Mouse (Mus musculus) MEL (cell line): ENCODE measurements around the gene Gm49366. TPM values are rescaled to one million over a fixed set of nuclear protein-coding genes. Genes with fewer than 3 reads are reported as not detected.
"Not testable (repeated sequence)": the region's sequence is repeated elsewhere in the genome, so short reads cannot be mapped to it uniquely, and the experiment has no call there.

Source experiments
- DNase-seq: peaks from one replicate; pipeline ENCODE4 v3.0.0; 2011; ENCODE audit warnings: low read depth, low spot score
- H3K27ac ChIP-seq: 2 replicates; pipeline ENCODE4 v1.5.1; 2012; ENCODE audit warnings: low read depth, mild to moderate bottlenecking, control low read depth, low read length, moderate library complexity; ENCODE audit not compliant: control insufficient read depth
- H3K27me3 ChIP-seq, 2 experiments: fragments of 150-350 bp in 1 of 2; sonication (generic) in 1 of 2; 2 replicates each; pipeline ENCODE4 v1.6.1; 2012; ENCODE audit warnings: low read length in 2 of 2, mild to moderate bottlenecking in 2 of 2, improper control_type of control experiment in 1 of 2, moderate library complexity in 1 of 2; ENCODE audit not compliant: insufficient read depth in 2 of 2, control insufficient read depth in 1 of 2
- H3K36me3 ChIP-seq, 2 experiments: 2 replicates each; pipeline ENCODE4 v1.6.1; 2012 to 2014; ENCODE audit warnings: low read length in 2 of 2, improper control_type of control experiment in 1 of 2, inconsistent platforms in 1 of 2, mild to moderate bottlenecking in 1 of 2; ENCODE audit not compliant: insufficient read depth in 2 of 2, control insufficient read depth in 1 of 2
- H3K4me1 ChIP-seq, 2 experiments: fragments of 150-350 bp in 1 of 2; sonication (generic) in 1 of 2; 2 replicates each; pipeline ENCODE4 v1.6.1; 2012; ENCODE audit warnings: low read length in 2 of 2, improper control_type of control experiment in 1 of 2, mild to moderate bottlenecking in 1 of 2; ENCODE audit not compliant: insufficient read depth in 2 of 2, control insufficient read depth in 1 of 2
- H3K4me3 ChIP-seq, 2 experiments: fragments of 150-350 bp in 1 of 2; sonication (generic) in 1 of 2; 2 replicates each; pipeline ENCODE4 v1.5.1; 2012; ENCODE audit warnings: low read depth in 2 of 2, low read length in 2 of 2, mild to moderate bottlenecking in 2 of 2, moderate library complexity in 2 of 2, control low read depth in 1 of 2, improper control_type of control experiment in 1 of 2; ENCODE audit not compliant: control insufficient read depth in 1 of 2, insufficient read depth in 1 of 2
- H3K79me2 ChIP-seq: 2 replicates; pipeline ENCODE4 v1.6.1; 2012; ENCODE audit warnings: mild to moderate bottlenecking, low read length, moderate library complexity; ENCODE audit not compliant: control insufficient read depth, poor library complexity, insufficient read depth
- H3K9ac ChIP-seq: 2 replicates; pipeline ENCODE4 v1.6.1; 2012; ENCODE audit warnings: low read depth, mild to moderate bottlenecking, control low read depth, low read length, moderate library complexity; ENCODE audit not compliant: control insufficient read depth, poor library complexity, severe bottlenecking
- H3K9me3 ChIP-seq: fragments of 150-350 bp; sonication (generic); replicated peaks from 2 replicates; pipeline ENCODE4 v1.6.1; 2012; ENCODE audit warnings: mild to moderate bottlenecking, low read length, improper control_type of control experiment, moderate library complexity; ENCODE audit not compliant: insufficient read depth
- CHD2 ChIP-seq: IDR thresholded peaks from 2 replicates; pipeline ENCODE4 v1.6.1; 2011; ENCODE audit warnings: low read length, improper control_type of control experiment
- E2F4 ChIP-seq: IDR thresholded peaks from 2 replicates; pipeline ENCODE4 v1.6.1; 2011; ENCODE audit warnings: low read depth, low read length, improper control_type of control experiment, borderline replicate concordance
- EP300 ChIP-seq, 2 experiments: IDR thresholded peaks; 2 replicates each; pipeline ENCODE4 v1.6.1; 2011; ENCODE audit warnings: improper control_type of control experiment in 2 of 2, low read length in 2 of 2, low read depth in 1 of 2, mild to moderate bottlenecking in 1 of 2
- ETS1 ChIP-seq: IDR thresholded peaks from 2 replicates; pipeline ENCODE4 v1.6.1; 2012; ENCODE audit warnings: low read depth, mild to moderate bottlenecking, inconsistent platforms, low read length, improper control_type of control experiment, moderate library complexity
- KAT2A ChIP-seq: conservative IDR thresholded peaks from 2 replicates; pipeline ENCODE4 v1.6.1; 2012; ENCODE audit warnings: low read depth, low read length, improper control_type of control experiment, inconsistent platforms
- MYC ChIP-seq: IDR thresholded peaks from 2 replicates; pipeline ENCODE4 v1.6.1; 2011; ENCODE audit warnings: low read depth, mild to moderate bottlenecking, low read length, improper control_type of control experiment, moderate library complexity
- POLR2A ChIP-seq, 2 experiments: IDR thresholded peaks; 2 replicates each; pipeline ENCODE4 v1.6.1; 2011 to 2012; ENCODE audit warnings: low read length in 2 of 2, mild to moderate bottlenecking in 2 of 2, control low read depth in 1 of 2, improper control_type of control experiment in 1 of 2, low read depth in 1 of 2, moderate library complexity in 1 of 2; ENCODE audit not compliant: control insufficient read depth in 1 of 2, insufficient read depth in 1 of 2, poor library complexity in 1 of 2
- UBTF ChIP-seq: IDR thresholded peaks from 2 replicates; pipeline ENCODE4 v1.6.1; 2012; ENCODE audit warnings: low read depth, mild to moderate bottlenecking, inconsistent platforms, low read length, improper control_type of control experiment, moderate library complexity, borderline replicate concordance; ENCODE audit not compliant: insufficient read depth
- ZC3H11A ChIP-seq: IDR thresholded peaks from 2 replicates; pipeline ENCODE4 v1.6.1; 2012; ENCODE audit warnings: low read depth, mild to moderate bottlenecking, inconsistent platforms, low read length, improper control_type of control experiment
- ZKSCAN1 ChIP-seq: IDR thresholded peaks from 2 replicates; pipeline ENCODE4 v1.6.1; 2012; ENCODE audit warnings: low read depth, mild to moderate bottlenecking, inconsistent platforms, low read length, improper control_type of control experiment, moderate library complexity
- polyA plus RNA-seq, 2 experiments: library from polyadenylated mRNA; stranded (reverse) in 1 of 2; unstranded in 1 of 2; fragments of >175 nt in 1 of 2; fragments of >200 nt in 1 of 2; gene quantifications; 2 replicates each; pipeline versions ENCODE4 v1.2.1 to v1.2.4; 2012; ENCODE audit warnings: low replicate concordance in 2 of 2, low read depth in 1 of 2; ENCODE audit not compliant: insufficient read length in 2 of 2, insufficient read depth in 1 of 2, missing spikeins in 1 of 2
- total RNA-seq: library from RNA; depleted of rRNA; stranded (reverse); fragments of 300-350 nt; gene quantifications from 2 replicates; pipeline ENCODE4 v1.2.3, GENCODE M21; 2012

Gene Gm49366
- total and polyA plus RNA-seq, 3 experiments = not detected

DNA sequence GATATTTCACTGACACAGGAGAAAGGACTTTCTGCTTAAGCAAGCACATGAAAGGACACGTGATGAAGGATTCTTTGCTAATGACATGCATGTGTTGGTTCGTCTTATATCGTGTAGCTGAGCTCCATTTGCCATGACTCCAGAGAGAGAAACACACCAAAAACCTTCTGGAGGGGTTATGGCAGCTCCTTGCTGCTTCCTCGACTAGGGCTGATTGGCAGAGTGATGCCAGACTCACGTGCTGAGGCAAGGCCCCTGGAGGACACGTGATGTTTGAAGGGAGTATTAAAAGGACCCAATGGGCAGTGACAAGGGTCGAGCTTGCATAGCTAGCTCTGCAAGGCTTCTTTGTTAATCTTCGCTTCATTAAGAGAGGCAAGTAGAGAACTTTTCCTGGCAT, 29.6 kb downstream of the Gm49366 start:
- no peak overlapping the region for H3K9ac ChIP-seq
- H3K36me3 ChIP-seq = no peaks in the 10 kb centered on the region
- DNase-seq = no peak
- H3K79me2 ChIP-seq = no peaks in the 10 kb centered on the region
- H3K27me3 ChIP-seq = peaks cover 0 to 1% of the 10 kb centered on the region in 2 experiments; a peak in 2 of 4 replicates
- no peak overlapping the region for H3K4me3 ChIP-seq
- no peaks in the 10 kb centered on the region for H3K4me1 ChIP-seq
- H3K9me3 ChIP-seq = no peaks in the 10 kb centered on the region
- TF ChIP-seq EP300 (IDR thresholded peaks at IDR 0.05; ENCODE audit: low read depth in 1 of 2, low read length in 2 of 2) (no peak), ZKSCAN1 (no peak), KAT2A (no peak)
- no peak overlapping the region for H3K27ac ChIP-seq

DNA sequence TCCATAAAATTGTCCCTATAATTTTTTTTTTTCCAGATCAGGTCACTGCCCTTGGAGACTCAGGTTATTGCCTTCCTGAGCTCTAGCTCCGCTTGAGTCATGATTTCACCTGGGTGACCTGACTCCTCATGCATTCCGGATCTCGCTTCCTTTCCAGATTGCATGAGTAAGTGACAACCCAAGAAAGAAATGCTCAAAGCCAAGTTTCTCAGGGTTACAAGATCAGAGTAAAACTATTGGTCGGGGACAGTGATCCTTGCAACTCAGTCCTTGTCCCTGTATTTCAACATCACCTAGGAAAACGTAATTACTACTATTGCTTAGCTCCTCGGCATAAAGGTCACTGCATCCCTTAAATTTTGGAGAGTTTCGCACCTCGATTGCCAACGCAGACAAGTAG, 30.3 kb downstream of the Gm49366 start, which contains the start of gene Acot5:
Gene Acot5, plus strand, starts transcription at position 340 of the 400 bp plus-strand sequence.
- Histone ChIP-seq H3K36me3 (no peaks in the 10 kb centered on the region), H3K27ac (no peak within 1 kb of the TSS), H3K27me3 (peaks cover 1 to 2% of the 10 kb centered on the region in 2 experiments; a peak in 2 of 4 replicates), H3K9me3 (no peaks in the 10 kb centered on the region), H3K79me2 (no peaks in the 10 kb centered on the region), H3K9ac (no peak within 1 kb of the TSS), H3K4me1 (no peaks in the 10 kb centered on the region), H3K4me3 (no peak within 1 kb of the TSS)
- no peak for DNase-seq
- TF ChIP-seq ZC3H11A (no peak), CHD2 (no peak), ETS1 (no peak), UBTF (no peak), E2F4 (no peak), MYC (no peak)

DNA sequence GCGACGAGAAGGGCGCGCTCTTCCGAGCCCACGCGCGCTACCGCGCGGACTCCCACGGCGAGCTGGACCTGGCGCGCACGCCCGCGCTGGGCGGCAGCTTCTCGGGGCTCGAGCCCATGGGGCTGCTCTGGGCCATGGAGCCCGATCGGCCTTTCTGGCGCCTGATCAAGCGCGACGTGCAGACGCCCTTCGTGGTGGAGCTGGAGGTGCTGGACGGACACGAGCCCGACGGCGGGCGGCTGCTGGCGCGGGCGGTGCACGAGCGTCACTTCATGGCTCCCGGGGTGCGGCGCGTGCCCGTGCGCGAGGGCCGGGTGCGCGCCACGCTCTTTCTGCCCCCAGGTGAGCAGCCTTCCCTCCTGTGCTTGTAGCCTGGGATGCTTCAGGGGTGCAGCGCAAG, 30.8 kb downstream of the Gm49366 start:
- not testable (repeated sequence) for H3K79me2 ChIP-seq, H3K4me3 ChIP-seq, H3K4me1 ChIP-seq, H3K9ac ChIP-seq, H3K9me3 ChIP-seq, H3K27me3 ChIP-seq, DNase-seq, H3K36me3 ChIP-seq, H3K27ac ChIP-seq
- TF ChIP-seq POLR2A (IDR thresholded peaks at IDR 0.05; ENCODE audit: control insufficient read depth in 1 of 2, insufficient read depth in 1 of 2, low read depth in 1 of 2, low read length in 2 of 2, poor library complexity in 1 of 2) = 0 out of 4 replicates have a peak, but pooled peaks of 1 of the 2 experiments have one; percentile 23
